Mouse (Mus musculus) CH12.LX (cell line): ENCODE results near the gene Pdcd11. TPM values are rescaled to one million over a fixed set of nuclear protein-coding genes. Genes with fewer than 3 reads are reported as not detected.

Experiments used
- DNase-seq: peaks from one replicate; pipeline ENCODE4 v3.0.0-alpha.2; 2013; ENCODE audit errors: extremely low read depth
- H3K27ac ChIP-seq: 2 replicates; pipeline ENCODE4 v1.5.1; 2012; ENCODE audit warnings: low read depth, mild to moderate bottlenecking, control low read depth, moderate library complexity; ENCODE audit not compliant: insufficient read depth
- H3K27me3 ChIP-seq: replicated peaks from 2 replicates; pipeline ENCODE3; 2012; ENCODE audit warnings: inconsistent platforms
- H3K36me3 ChIP-seq, 2 experiments: replicated peaks in 1 of 2; 2 replicates each; pipeline versions ENCODE3 to v1.6.1; 2012; ENCODE audit warnings: inconsistent platforms in 1 of 2, low read length in 1 of 2, mild to moderate bottlenecking in 1 of 2, mixed read lengths in 1 of 2, moderate library complexity in 1 of 2; ENCODE audit not compliant: control insufficient read depth in 1 of 2, insufficient read depth in 1 of 2
- H3K4me1 ChIP-seq, 2 experiments: 2 replicates each; pipeline ENCODE4 v1.6.1; 2012; ENCODE audit warnings: inconsistent platforms in 1 of 2, moderate library complexity in 1 of 2; ENCODE audit not compliant: insufficient read depth in 2 of 2, control insufficient read depth in 1 of 2
- H3K4me2 ChIP-seq: 2 replicates; pipeline ENCODE4 v1.6.1; 2012; ENCODE audit warnings: low read depth, mild to moderate bottlenecking, control low read depth; ENCODE audit not compliant: poor library complexity, insufficient read depth, severe bottlenecking
- H3K4me3 ChIP-seq, 3 experiments: fragments of 150-350 bp in 1 of 3; sonication (generic) in 1 of 3; replicated peaks in 1 of 3; 2 replicates each; pipeline versions ENCODE3 to v1.5.1; 2011 to 2012; ENCODE audit warnings: low read depth in 2 of 3, low read length in 2 of 3, mild to moderate bottlenecking in 2 of 3, moderate library complexity in 2 of 3, control low read depth in 1 of 3, improper control_type of control experiment in 1 of 3, inconsistent platforms in 1 of 3, mixed read lengths in 1 of 3; ENCODE audit not compliant: poor library complexity in 1 of 3
- H3K79me2 ChIP-seq: replicated peaks from 2 replicates; pipeline ENCODE4 v1.6.1; 2012; ENCODE audit warnings: mild to moderate bottlenecking, moderate library complexity; ENCODE audit not compliant: control insufficient read depth, poor library complexity, insufficient read depth, severe bottlenecking; ENCODE audit errors: extremely low read depth
- H3K9ac ChIP-seq: 2 replicates; pipeline ENCODE4 v1.6.1; 2012; ENCODE audit warnings: low read depth, mild to moderate bottlenecking, control low read depth, moderate library complexity; ENCODE audit not compliant: insufficient read depth
- H3K9me3 ChIP-seq: replicated peaks from 2 replicates; pipeline ENCODE3; 2012; ENCODE audit warnings: low read length, inconsistent platforms, mixed read lengths
- BHLHE40 ChIP-seq: IDR thresholded peaks from 2 replicates; pipeline ENCODE4 v1.6.1; 2011; ENCODE audit warnings: mild to moderate bottlenecking, low read depth, low read length, improper control_type of control experiment
- CHD1 ChIP-seq: IDR thresholded peaks from 2 replicates; pipeline ENCODE4 v1.6.1; 2012; ENCODE audit warnings: low read depth, low read length, improper control_type of control experiment, inconsistent platforms
- CHD2 ChIP-seq: IDR thresholded peaks from 2 replicates; pipeline ENCODE4 v1.6.1; 2011; ENCODE audit warnings: low read length, improper control_type of control experiment
- CTCF ChIP-seq, 2 experiments: IDR thresholded peaks in 1 of 2; conservative IDR thresholded peaks in 1 of 2; 2 replicates each; pipeline ENCODE4 v1.5.1; 2011 to 2012; ENCODE audit warnings: low read depth in 2 of 2, low read length in 2 of 2, improper control_type of control experiment in 1 of 2, inconsistent platforms in 1 of 2, mild to moderate bottlenecking in 1 of 2, moderate library complexity in 1 of 2
- ELF1 ChIP-seq: IDR thresholded peaks from 2 replicates; pipeline ENCODE4 v1.6.1; 2014; ENCODE audit warnings: low read depth, mild to moderate bottlenecking, inconsistent platforms, low read length, improper control_type of control experiment
- GABPA ChIP-seq: IDR thresholded peaks from 2 replicates; pipeline ENCODE4 v1.6.1; 2012; ENCODE audit warnings: low read depth, low read length, improper control_type of control experiment, inconsistent platforms; ENCODE audit not compliant: insufficient replicate concordance
- HCFC1 ChIP-seq: IDR thresholded peaks from 2 replicates; pipeline ENCODE4 v1.6.1; 2012; ENCODE audit warnings: low read depth, mild to moderate bottlenecking, inconsistent platforms, low read length, improper control_type of control experiment
- MAX ChIP-seq: IDR thresholded peaks from 2 replicates; pipeline ENCODE4 v1.6.1; 2011; ENCODE audit warnings: low read length, improper control_type of control experiment
- PAX5 ChIP-seq: IDR thresholded peaks from 2 replicates; pipeline ENCODE4 v1.6.1; 2012; ENCODE audit warnings: low read length, inconsistent platforms, mixed read lengths
- RAD21 ChIP-seq: IDR thresholded peaks from 2 replicates; pipeline ENCODE4 v1.6.1; 2011; ENCODE audit warnings: low read depth, mild to moderate bottlenecking, low read length, improper control_type of control experiment, moderate library complexity
- SIN3A ChIP-seq: IDR thresholded peaks from 2 replicates; pipeline ENCODE4 v1.6.1; 2012; ENCODE audit warnings: low read length, improper control_type of control experiment, inconsistent platforms
- SMC3 ChIP-seq: IDR thresholded peaks from 2 replicates; pipeline ENCODE4 v1.6.1; 2011; ENCODE audit warnings: low read depth, low read length, improper control_type of control experiment
- TCF12 ChIP-seq: IDR thresholded peaks from 2 replicates; pipeline ENCODE4 v1.6.1; 2014; ENCODE audit warnings: low read depth, mild to moderate bottlenecking, inconsistent platforms, low read length, improper control_type of control experiment
- ZC3H11A ChIP-seq: IDR thresholded peaks from 2 replicates; pipeline ENCODE4 v1.6.1; 2012; ENCODE audit warnings: low read depth, mild to moderate bottlenecking, inconsistent platforms, low read length, improper control_type of control experiment
- dilution Hi-C: fragments of 300-500 bp; cut with MboI; formaldehyde crosslinking; loops from 2 replicates; pipeline ENCODE4 v1.14.3; 2020; ENCODE audit warnings: low sequenced_read_pairs; ENCODE audit not compliant: extremely low pct_unique_long_range_greater_than_20kb, extremely low pct_ligation_motif_present
- in situ Hi-C: fragments of 300-500 bp; cut with MboI; formaldehyde crosslinking; loops from 3 replicates; pipeline ENCODE4 v1.14.3; 2019; ENCODE audit warnings: low sequenced_read_pairs, low pct_ligation_motif_present, low pct_unique_long_range_greater_than_20kb, mixed read lengths
- polyA plus RNA-seq: library from polyadenylated mRNA; unstranded; fragments of >175 nt; gene quantifications from 2 replicates; pipeline ENCODE4 v1.2.1, GENCODE M21; 2012; ENCODE audit warnings: low read depth; ENCODE audit not compliant: insufficient read length
- total RNA-seq, 2 experiments: library from RNA; depleted of rRNA; stranded (reverse); fragments of 300-350 nt in 1 of 2; fragments of >200 nt in 1 of 2; gene quantifications; 2 replicates each; pipeline ENCODE4 v1.2.3; 2012 to 2014

The Pdcd11 gene
- total and polyA plus RNA-seq, 3 experiments: 26.6 to 78.0 (median 49.7) TPM

DNA sequence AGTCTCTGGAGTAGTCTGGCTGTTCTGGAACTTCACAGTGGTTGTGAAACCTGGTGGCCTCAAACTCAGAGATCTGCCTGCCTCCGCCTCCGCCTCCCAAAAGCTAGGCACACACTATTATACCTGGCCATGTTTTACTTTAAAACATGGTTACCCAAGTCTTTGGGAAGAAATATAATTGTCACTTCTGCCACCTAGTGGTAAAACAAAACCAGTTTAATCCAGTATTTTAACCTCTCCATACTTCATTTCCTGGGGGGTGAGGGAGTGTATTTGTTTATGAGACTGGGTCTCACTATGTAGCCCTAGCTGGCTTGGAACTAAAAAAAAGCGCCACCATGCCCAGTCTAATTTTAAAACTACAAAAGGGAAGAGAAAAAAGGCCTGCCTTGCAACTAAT is 47.0 kb upstream of the Pdcd11 start:
- dilution Hi-C loops (no loop called here), in situ Hi-C loops (no loop called here)
- Histone ChIP-seq H3K4me1 (peaks cover 0 to 18% of the 10 kb centered on the region in 2 experiments; a peak in 3 of 4 replicates), H3K9ac (no peak overlapping the region), H3K4me2 (no peak overlapping the region), H3K9me3 (no peaks in the 10 kb centered on the region), H3K27me3 (no peaks in the 10 kb centered on the region), H3K4me3 (no peak overlapping the region), H3K36me3 (peaks cover 34 to 83% of the 10 kb centered on the region in 2 experiments), H3K27ac (no peak overlapping the region), H3K79me2 (no peaks in the 10 kb centered on the region)
- DNase-seq: peak; percentile 37
- TF ChIP-seq GABPA: no peak
- no peak for TF ChIP-seq PAX5
- no peak for TF ChIP-seq BHLHE40
- TF ChIP-seq CHD1: no peak
- TF ChIP-seq ZC3H11A: no peak
- no peak for TF ChIP-seq MAX
- no peak for TF ChIP-seq SIN3A
- TF ChIP-seq ELF1: 0 out of 2 replicates have a peak, but pooled peaks have one; percentile 16
- TF ChIP-seq HCFC1: no peak
- TF ChIP-seq TCF12: no peak
- peak; percentile 41 for TF ChIP-seq RAD21
- peak; percentile 39 for TF ChIP-seq SMC3
- TF ChIP-seq CTCF (conservative IDR thresholded peaks at IDR 0.05 in 1 of 2, IDR thresholded peaks at IDR 0.05 in 1 of 2; ENCODE audit: low read depth in 2 of 2, low read length in 2 of 2): peak in 1 of 2 experiments; percentile 68; a peak in 2 of 4 replicates
- TF ChIP-seq CHD2: no peak

DNA sequence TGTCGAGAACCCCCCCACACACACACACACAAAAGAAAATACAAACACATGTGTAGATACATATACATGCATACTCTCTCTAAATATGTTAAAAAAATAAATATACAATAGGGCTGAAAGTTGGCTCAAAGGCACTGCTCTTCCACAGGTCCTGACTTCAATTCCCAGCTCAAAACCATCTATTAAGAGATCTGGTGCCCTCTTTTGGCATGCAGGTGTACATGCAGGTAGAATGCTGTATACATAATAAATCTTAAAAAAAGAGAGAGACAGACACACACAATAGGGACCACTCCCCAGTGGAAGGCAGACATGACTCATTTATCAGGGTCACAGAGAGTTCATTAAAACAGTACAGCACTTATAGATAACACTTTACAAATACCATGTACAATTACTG is 44.2 kb upstream of the Pdcd11 start:
- dilution Hi-C loops (no loop called here), in situ Hi-C loops (no loop called here)
- no peaks in the 10 kb centered on the region for H3K9me3 ChIP-seq
- peaks cover 26 to 62% of the 10 kb centered on the region in 2 experiments for H3K36me3 ChIP-seq
- peaks cover 9 to 35% of the 10 kb centered on the region in 2 experiments for H3K4me1 ChIP-seq
- no peaks in the 10 kb centered on the region for H3K27me3 ChIP-seq
- no peak overlapping the region for H3K4me2 ChIP-seq
- H3K79me2 ChIP-seq: peaks cover 11% of the 10 kb centered on the region
- TF ChIP-seq RAD21 (peak; percentile 29), CHD1 (no peak), CTCF (conservative IDR thresholded peaks at IDR 0.05 in 1 of 2, IDR thresholded peaks at IDR 0.05 in 1 of 2; ENCODE audit: low read depth in 2 of 2, low read length in 2 of 2) (peak in 1 of 2 experiments; percentile 55; a peak in 2 of 4 replicates), SMC3 (0 out of 2 replicates have a peak, but pooled peaks have one; percentile 12)
- H3K27ac ChIP-seq: no peak overlapping the region
- no peak for DNase-seq
- H3K9ac ChIP-seq: no peak overlapping the region
- no peak overlapping the region for H3K4me3 ChIP-seq
